ENCODE assay signal across 11 mouse cellular contexts in the genomic region with DNA sequence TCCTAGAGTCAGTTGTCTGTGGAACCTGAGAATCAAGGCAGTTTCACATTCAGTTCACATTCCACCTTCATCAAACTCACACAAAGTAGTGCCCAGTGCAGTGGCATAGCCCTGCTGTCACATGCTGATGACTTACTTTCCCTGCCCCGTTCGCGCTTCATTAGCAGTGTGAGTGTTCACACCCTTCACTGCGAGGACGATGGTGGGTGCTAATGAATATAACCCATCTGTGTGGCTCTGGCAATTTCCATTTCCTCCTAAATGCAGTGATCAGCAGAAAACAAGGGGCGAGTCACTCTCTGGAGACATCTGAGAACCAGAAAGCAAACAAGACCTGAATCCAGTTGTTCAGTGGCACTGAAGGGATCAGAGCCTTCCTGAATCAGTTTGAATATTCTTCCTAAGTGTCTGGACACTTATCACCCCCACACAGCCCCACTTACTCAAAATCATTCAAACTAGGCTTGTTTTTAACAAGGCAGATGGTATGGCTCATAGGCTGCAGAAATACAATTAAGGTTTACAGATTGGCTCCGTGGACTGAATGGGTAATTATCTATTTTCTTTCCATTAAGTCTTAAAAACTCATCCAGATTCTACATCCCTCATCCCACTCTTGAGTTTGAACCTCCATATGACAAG.
DNase-seq lines count a peak whose midpoint lies in the region; ATAC-seq and TF ChIP-seq lines count a peak whose summit lies in the region.
"Had no signal": no experiment of that assay in that cellular context is flagged by ENCODE, and none has a peak within 500 bp of the region (broad histone marks: within the 10 kb centered on the region; RNA-seq: fewer than 3 reads in every experiment).

No protein-coding gene starts in this region.

- no peaks in the 10 kb centered on the region for H3K36me3 ChIP-seq in embryonic facial prominence, embryonic 14.5 days (ENCODE audit: control insufficient read depth, insufficient read depth, low read length)
- no peaks in the 10 kb centered on the region for H3K36me3 ChIP-seq in embryonic facial prominence, embryonic 10.5 days (replicated peaks)
- no peaks in the 10 kb centered on the region for H3K36me3 ChIP-seq in forebrain, postnatal 0 days (ENCODE audit: insufficient read depth)
- H3K36me3 ChIP-seq in midbrain, embryonic 16.5 days (ENCODE audit: control insufficient read depth, insufficient read depth, low read length): no peaks in the 10 kb centered on the region

- H3K27ac ChIP-seq in embryonic facial prominence, embryonic 14.5 days (replicated peaks; ENCODE audit: low read depth, low read length): no peak overlapping the region
- H3K27ac ChIP-seq in embryonic facial prominence, embryonic 10.5 days (replicated peaks): no peak overlapping the region
- H3K27ac ChIP-seq in forebrain, postnatal 0 days (ENCODE audit: low read depth, low read length): peak overlapping the region; percentile 58; the same call in 1 of the 2 replicates
- H3K27ac ChIP-seq in midbrain, embryonic 16.5 days (ENCODE audit: low read length): no peak overlapping the region
- H3K27ac ChIP-seq: kidney, postnatal 0 days had no signal

- no peak for TF ChIP-seq CTCF in forebrain, postnatal 0 days (IDR thresholded peaks at IDR 0.05; ENCODE audit: low read depth)

- no peak overlapping the region for H3K4me2 ChIP-seq in embryonic facial prominence, embryonic 14.5 days (ENCODE audit: low read depth, low read length)
- H3K4me2 ChIP-seq in forebrain, postnatal 0 days (ENCODE audit: low read depth): no peak overlapping the region
- no peak overlapping the region for H3K4me2 ChIP-seq in midbrain, embryonic 16.5 days (ENCODE audit: low read length)

- no peak overlapping the region for H3K9ac ChIP-seq in embryonic facial prominence, embryonic 14.5 days (ENCODE audit: low read depth, low read length)
- no peak overlapping the region for H3K9ac ChIP-seq in forebrain, postnatal 0 days
- H3K9ac ChIP-seq in midbrain, embryonic 16.5 days (ENCODE audit: low read depth, low read length): no peak overlapping the region

- no peaks in the 10 kb centered on the region for H3K4me1 ChIP-seq in embryonic facial prominence, embryonic 14.5 days (ENCODE audit: control insufficient read depth, insufficient read depth, low read length)
- H3K4me1 ChIP-seq in embryonic facial prominence, embryonic 10.5 days: peaks cover 14% of the 10 kb centered on the region
- 0 out of 2 replicates have a peak, but pooled peaks cover 6% of the 10 kb centered on the region for H3K4me1 ChIP-seq in forebrain, postnatal 0 days (ENCODE audit: insufficient read depth)
- peaks cover 8% of the 10 kb centered on the region for H3K4me1 ChIP-seq in midbrain, embryonic 16.5 days (ENCODE audit: control insufficient read depth, insufficient read depth, low read length)

- ATAC-seq in embryonic facial prominence, embryonic 14.5 days (ENCODE audit: low read depth): no peak
- peak; percentile 80 for ATAC-seq in forebrain, postnatal 0 days
- ATAC-seq in midbrain, embryonic 16.5 days: peak; percentile 60
- ATAC-seq: Patski had no signal

- no peaks in the 10 kb centered on the region for H3K27me3 ChIP-seq in embryonic facial prominence, embryonic 14.5 days (replicated peaks; ENCODE audit: control insufficient read depth, insufficient read depth, low read length)
- no peaks in the 10 kb centered on the region for H3K27me3 ChIP-seq in embryonic facial prominence, embryonic 10.5 days (replicated peaks; ENCODE audit: low read depth, poor library complexity, severe bottlenecking)
- no peaks in the 10 kb centered on the region for H3K27me3 ChIP-seq in forebrain, postnatal 0 days (ENCODE audit: insufficient read depth, low read length)
- no peaks in the 10 kb centered on the region for H3K27me3 ChIP-seq in midbrain, embryonic 16.5 days (ENCODE audit: control insufficient read depth, insufficient read depth, low read depth, low read length)

- H3K4me3 ChIP-seq in embryonic facial prominence, embryonic 14.5 days (ENCODE audit: low read depth, low read length): no peak overlapping the region
- no peak overlapping the region for H3K4me3 ChIP-seq in embryonic facial prominence, embryonic 10.5 days
- H3K4me3 ChIP-seq in forebrain, postnatal 0 days (ENCODE audit: low read depth, low read length): no peak overlapping the region
- no peak overlapping the region for H3K4me3 ChIP-seq in midbrain, embryonic 16.5 days (ENCODE audit: low read depth, low read length)

- no peaks in the 10 kb centered on the region for H3K9me3 ChIP-seq in embryonic facial prominence, embryonic 14.5 days (ENCODE audit: control insufficient read depth, low read length)
- no peaks in the 10 kb centered on the region for H3K9me3 ChIP-seq in embryonic facial prominence, embryonic 10.5 days
- no peaks in the 10 kb centered on the region for H3K9me3 ChIP-seq in forebrain, postnatal 0 days (ENCODE audit: low read length)
- H3K9me3 ChIP-seq in midbrain, embryonic 16.5 days (replicated peaks; ENCODE audit: control insufficient read depth, low read length, poor library complexity, severe bottlenecking): no peaks in the 10 kb centered on the region

- DNase-seq in embryonic facial prominence, embryonic 14.5 days (ENCODE audit: low spot score): peak; percentile 2
- no peak for DNase-seq in embryonic facial prominence, embryonic 10.5 days (ENCODE audit: low spot score)
- peak; percentile 9 for DNase-seq in MN1 (ENCODE audit: low spot score)
- DNase-seq in forebrain, postnatal 0 days: peak; percentile 56
- no peak for DNase-seq in cerebellum, postnatal 36 days
- DNase-seq in cerebellum, adult 9-10 months: no peak
- DNase-seq in heart, postnatal 4 days: no peak
- DNase-seq: thymus, postnatal 36 days had no signal

- 61% methylated on average over 7 of the region's 7 CpGs for WGBS in embryonic facial prominence, embryonic 14.5 days
- WGBS in embryonic facial prominence, embryonic 10.5 days: 72% methylated on average over 7 of the region's 7 CpGs
- 38% methylated on average over 7 of the region's 7 CpGs for WGBS in forebrain, postnatal 0 days
- 34% methylated on average over 7 of the region's 7 CpGs for WGBS in midbrain, embryonic 16.5 days

Comparison
In these comparisons a context has a peak if more than half of its experiments do, and no peak if none do; other contexts are left out.
1. DNase-seq: peak in embryonic facial prominence, embryonic 14.5 days (single experiment), MN1 (single experiment) and forebrain, postnatal 0 days (single experiment); none in embryonic facial prominence, embryonic 10.5 days (single experiment), cerebellum, postnatal 36 days (0 of 2), cerebellum, adult 9-10 months (single experiment) and heart, postnatal 4 days (single experiment).